Mouse (Mus musculus) C2C12 (cell line): ENCODE measurements around the gene Tmc2.

Experiments used
- CEBPB ChIP-seq: IDR thresholded peaks from one replicate; pipeline ENCODE4 v1.6.1; 2011; ENCODE audit warnings: low read depth, mild to moderate bottlenecking, control low read depth, moderate library complexity
- CTCF ChIP-seq: IDR thresholded peaks from one replicate; pipeline ENCODE4 v1.5.1; 2011; ENCODE audit not compliant: control insufficient read depth, insufficient read depth, insufficient read length
- MAX ChIP-seq: IDR thresholded peaks from one replicate; pipeline ENCODE4 v1.6.1; 2011; ENCODE audit warnings: mild to moderate bottlenecking, control low read depth
- MYOD1 ChIP-seq: IDR thresholded peaks from one replicate; pipeline ENCODE4 v1.6.1; 2011; ENCODE audit warnings: low read depth; ENCODE audit not compliant: control insufficient read depth, insufficient read length
- MYOG ChIP-seq: IDR thresholded peaks from one replicate; pipeline ENCODE4 v1.6.1; 2011; ENCODE audit not compliant: control insufficient read depth, insufficient read length; ENCODE audit errors: extremely low read depth
- USF1 ChIP-seq: IDR thresholded peaks from one replicate; pipeline ENCODE4 v1.6.1; 2011; ENCODE audit warnings: low read depth, mild to moderate bottlenecking, control low read depth, moderate library complexity

DNA sequence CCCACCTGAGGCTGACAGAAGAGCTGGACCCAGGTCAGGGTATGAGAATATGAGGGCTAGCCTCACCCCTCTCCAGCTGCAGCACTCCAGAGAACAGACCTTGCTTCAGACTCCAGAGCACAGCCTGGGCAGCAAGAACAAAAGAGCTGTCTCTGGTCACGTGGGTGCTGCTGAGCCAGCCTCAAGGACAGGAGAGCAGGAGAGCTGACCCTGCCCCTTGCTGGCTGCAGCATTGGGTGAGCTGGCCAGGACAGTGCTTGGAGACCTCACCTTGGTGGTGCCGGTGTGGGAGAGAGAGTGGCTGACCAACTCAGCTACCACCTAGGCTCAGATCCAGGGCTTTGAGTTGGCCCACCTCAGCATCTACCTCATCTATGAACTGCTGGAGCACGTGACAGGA, 39.8 kb upstream of the Tmc2 start:
- no peak for TF ChIP-seq CTCF
- TF ChIP-seq MYOD1: no peak
- TF ChIP-seq CEBPB: no peak
- TF ChIP-seq MAX: no peak
- no peak for TF ChIP-seq MYOG
- no peak for TF ChIP-seq USF1
